Mouse (Mus musculus): ENCODE results near the gene P2rx7. TPM values are rescaled to one million over a fixed set of nuclear protein-coding genes. Genes with fewer than 3 reads are reported as not detected.

Gene P2rx7
- total RNA-seq, 2 experiments from 2014 or later, result 4.0 to 4.6 TPM

GRCm38 (mm10) chr5:122726595-122726994 lies 82.9 kb downstream of the P2rx7 start:
- DNase-seq (ENCODE audit: low spot score in 2 of 2), result no peak

- DNase-seq (ENCODE audit: low spot score in 2 of 2), result no peak
Observed at GRCm38 (mm10) chr5:122727096-122727495, 83.4 kb downstream of the P2rx7 start.

DNA sequence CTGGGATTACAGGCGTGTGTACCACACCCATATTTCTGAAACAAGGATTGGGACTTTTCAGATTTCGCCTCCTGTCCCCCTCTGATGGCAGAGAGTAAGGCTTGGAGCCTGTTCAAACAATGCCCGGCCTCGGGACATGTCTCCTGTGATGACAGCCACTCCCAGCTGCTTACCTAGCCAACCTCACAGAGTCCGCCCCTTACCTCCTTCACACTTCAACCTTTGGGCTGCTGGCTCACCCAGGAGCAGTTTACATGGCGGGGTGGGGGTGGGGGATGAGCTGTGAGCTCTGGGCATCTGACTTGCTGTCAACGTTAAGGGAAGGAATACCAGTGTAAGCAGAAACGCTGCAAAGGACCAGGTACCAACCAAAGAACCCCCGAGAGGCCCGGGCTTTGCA lies 87.1 kb downstream of the P2rx7 start:
- DNase-seq (ENCODE audit: low spot score in 2 of 2), result no peak

GRCm38 (mm10) chr5:122731321-122731720 lies 87.6 kb downstream of the P2rx7 start:
- peak in 1 of 2 experiments; percentile 47 for DNase-seq (ENCODE audit: low spot score in 2 of 2)

DNA sequence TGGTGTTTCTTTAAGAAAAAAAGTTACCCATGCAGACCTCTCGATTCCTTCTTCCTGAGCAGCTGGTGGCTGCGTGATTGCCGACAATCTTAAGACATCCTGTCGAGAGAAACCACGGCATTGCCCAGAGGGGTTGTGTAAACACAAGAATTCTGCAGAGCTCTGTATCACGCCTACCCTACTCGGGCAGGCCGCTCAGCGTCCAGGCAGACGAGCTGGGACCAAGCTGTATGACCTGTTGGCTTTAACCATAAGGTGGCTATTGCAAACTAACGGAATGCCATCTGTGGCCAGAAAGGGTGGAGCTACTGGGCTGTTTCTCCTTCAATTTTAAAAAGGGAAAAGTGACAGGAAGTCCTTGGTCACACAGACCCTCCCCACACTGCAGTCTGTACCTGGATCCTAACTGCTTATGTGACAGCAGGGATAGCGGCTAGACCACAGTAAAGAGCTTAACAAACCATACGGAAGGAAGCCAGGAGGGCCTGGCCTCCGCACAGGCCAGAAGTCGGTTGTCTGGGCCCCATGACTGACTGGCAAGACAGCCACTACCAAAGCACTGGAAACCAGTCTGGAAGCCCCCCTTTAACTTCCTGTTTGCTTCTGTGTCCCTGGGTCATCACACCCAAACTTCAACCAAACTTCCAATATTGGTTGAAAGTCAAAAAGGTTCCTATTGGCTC lies 88.4 kb downstream of the P2rx7 start:
- DNase-seq (ENCODE audit: low spot score in 2 of 2), result no peak

DNA sequence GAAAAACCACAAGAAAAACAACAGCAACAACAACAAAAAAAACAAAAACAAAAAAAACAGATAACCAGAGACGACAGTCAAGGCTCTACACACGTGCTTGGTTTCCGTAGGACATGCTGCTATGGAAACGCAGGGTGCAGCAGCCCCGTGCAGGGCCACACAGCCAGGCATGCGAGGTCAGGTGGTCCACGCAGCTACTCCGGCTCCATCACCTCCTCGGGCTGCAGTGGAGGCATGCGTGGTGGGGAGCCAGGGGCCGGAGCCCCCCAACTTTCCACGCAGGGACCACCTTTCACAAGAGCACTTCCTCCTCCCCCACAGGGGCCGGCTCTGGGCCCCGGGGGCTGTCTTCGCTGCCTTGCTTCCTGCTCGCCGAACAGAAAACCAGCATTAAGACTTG lies 90.2 kb downstream of the P2rx7 start:
- DNase-seq (ENCODE audit: low spot score in 2 of 2), result no peak

DNA sequence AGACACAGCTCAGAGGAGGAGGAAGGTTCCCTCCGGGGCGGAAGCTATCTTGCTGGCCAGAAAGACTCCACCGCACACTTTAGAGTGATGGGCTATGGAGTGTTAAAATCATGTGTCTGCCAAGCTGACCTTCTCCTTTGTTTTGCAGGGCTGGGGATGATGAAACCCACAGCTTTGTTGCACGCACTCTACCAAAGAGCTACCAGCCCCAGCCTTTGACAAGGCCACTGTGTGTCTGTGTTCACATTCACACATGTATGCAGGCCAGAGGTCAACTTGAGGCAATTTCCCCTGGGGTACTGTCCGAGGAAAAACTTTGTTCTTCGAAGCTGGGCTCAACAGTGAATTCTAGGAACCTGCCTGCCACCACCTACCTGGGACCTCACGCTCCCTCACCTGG lies 92.1 kb downstream of the P2rx7 start:
- no peak for DNase-seq (ENCODE audit: low spot score in 2 of 2)

- no peak for DNase-seq (ENCODE audit: low spot score in 2 of 2)
Observed at GRCm38 (mm10) chr5:122736761-122737160, 93.0 kb downstream of the P2rx7 start.

Small RNA genes lying within 50 kb of the gene (microRNA-seq; reads per million reads assigned to microRNA genes)
- gene Mir8115, result 0.79 reads per million

Other genes starting within 250 kb of the P2rx7 start
- 10 to 100 TPM; 54.5 to 60.0 TPM for gene Anapc7, start 222.2 kb upstream of the P2rx7 start, total RNA-seq (2021)
- 100 to 1,000 TPM; 190 to 196 TPM for gene Atp2a2, start 141.7 kb upstream of the P2rx7 start, total RNA-seq (2021)
- 10 to 100 TPM; 20.2 to 24.3 TPM for gene Ift81, start 29.4 kb upstream of the P2rx7 start, total RNA-seq (2021)
- 10 to 100 TPM; 32.9 to 44.8 TPM for gene P2rx4, start 63.6 kb downstream of the P2rx7 start, total RNA-seq (2021)
- 10 to 100 TPM; 31.5 to 36.3 TPM for gene Camkk2, start 135.5 kb downstream of the P2rx7 start, total RNA-seq (2021)
- 100 to 1,000 TPM; 308 to 320 TPM for gene Anapc5, start 177.4 kb downstream of the P2rx7 start, total RNA-seq (2021)
- 10 to 100 TPM; 21.1 to 24.5 TPM for gene Rnf34, start 206.1 kb downstream of the P2rx7 start, total RNA-seq (2021)